ENCODE assay signal across 8 mouse cellular contexts in the genomic region with DNA sequence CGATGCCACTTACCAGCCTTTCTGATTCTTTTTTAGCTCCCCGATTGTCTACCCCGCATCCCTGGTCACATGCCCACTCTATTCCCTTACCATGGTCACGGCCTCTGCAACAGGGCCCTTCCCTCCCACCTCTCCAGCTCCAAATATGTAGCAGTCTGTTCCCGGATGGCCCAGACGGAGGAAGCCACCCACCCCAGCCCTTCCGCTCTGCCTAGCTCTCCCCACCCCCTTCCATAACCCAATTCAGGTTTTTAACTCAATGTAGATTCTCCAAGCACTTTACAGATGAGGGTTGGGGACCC. TPM values are rescaled to one million over a fixed set of nuclear protein-coding genes. Genes with fewer than 3 reads are reported as not detected.
DNase-seq lines count a peak whose midpoint lies in the region; ATAC-seq lines count a peak whose summit lies in the region.

No protein-coding gene starts in this region.

- ATAC-seq in megakaryocyte, adult 5-6 weeks (ENCODE audit: poor library complexity, severe bottlenecking): no peak
- no peak for ATAC-seq in heart, embryonic 16.5 days (replicated peaks; ENCODE audit: extremely low read depth, insufficient read depth, low FRiP score)
- no peak for ATAC-seq in limb, embryonic 12.5 days (ENCODE audit: insufficient number of reproducible peaks, insufficient read depth, low FRiP score, low TSS enrichment, low read depth)
- ATAC-seq in stomach, embryonic 14.5 days (ENCODE audit: insufficient number of reproducible peaks, insufficient read depth, low FRiP score, low read depth): no peak
- no peak for ATAC-seq in CD4-positive, CD25-positive, alpha-beta regulatory T cell, adult 4 months

- H3K27ac ChIP-seq in heart, embryonic 16.5 days (ENCODE audit: low read length): peak overlapping the region; percentile 74
- peak overlapping the region; percentile 88 for H3K27ac ChIP-seq in limb, embryonic 12.5 days
- peak overlapping the region; percentile 96; the same call in 1 of the 2 replicates for H3K27ac ChIP-seq in stomach, embryonic 14.5 days (ENCODE audit: low read length)

- no peak overlapping the region for H3K4me2 ChIP-seq in heart, embryonic 16.5 days (ENCODE audit: low read depth, low read length)
- H3K4me2 ChIP-seq in limb, embryonic 12.5 days: 0 out of 2 replicates have a peak overlapping the region, but pooled peaks have one; percentile 13
- H3K4me2 ChIP-seq in stomach, embryonic 14.5 days (replicated peaks; ENCODE audit: low read depth, low read length): no peak overlapping the region

- H3K9ac ChIP-seq in heart, embryonic 16.5 days (ENCODE audit: low read length): peak overlapping the region; percentile 14; the same call in 1 of the 2 replicates
- H3K9ac ChIP-seq in limb, embryonic 12.5 days (replicated peaks): peak overlapping the region; percentile 37; the same call in 1 of the 2 replicates
- no peak overlapping the region for H3K9ac ChIP-seq in stomach, embryonic 14.5 days (replicated peaks; ENCODE audit: low read depth, low read length)

- no peaks in the 10 kb centered on the region for H3K27me3 ChIP-seq in megakaryocyte, embryonic 14.5 days (replicated peaks)
- H3K27me3 ChIP-seq in heart, embryonic 16.5 days (ENCODE audit: control insufficient read depth, insufficient read depth, low read length): no peaks in the 10 kb centered on the region
- H3K27me3 ChIP-seq in limb, embryonic 12.5 days: no peaks in the 10 kb centered on the region
- H3K27me3 ChIP-seq in stomach, embryonic 14.5 days (ENCODE audit: control insufficient read depth, insufficient read depth, low read length): no peaks in the 10 kb centered on the region

- WGBS in heart, embryonic 16.5 days: 40% methylated on average over 7 of the region's 7 CpGs
- WGBS in limb, embryonic 12.5 days: 67% methylated on average over 7 of the region's 7 CpGs
- 49% methylated on average over 7 of the region's 7 CpGs for WGBS in stomach, embryonic 14.5 days

- H3K4me1 ChIP-seq in megakaryocyte, embryonic 14.5 days: peaks cover 97% of the 10 kb centered on the region
- peaks cover 86% of the 10 kb centered on the region for H3K4me1 ChIP-seq in heart, embryonic 16.5 days (ENCODE audit: control insufficient read depth, insufficient read depth, low read length)
- peaks cover 91% of the 10 kb centered on the region for H3K4me1 ChIP-seq in limb, embryonic 12.5 days (replicated peaks)
- H3K4me1 ChIP-seq in stomach, embryonic 14.5 days (ENCODE audit: control insufficient read depth, insufficient read depth, low read length): peaks cover 81% of the 10 kb centered on the region

- no peak for DNase-seq in urinary bladder, postnatal 14 days (ENCODE audit: low spot score)
- DNase-seq in ovary, postnatal 14 days (ENCODE audit: low spot score): no peak

- no peaks in the 10 kb centered on the region for H3K9me3 ChIP-seq in megakaryocyte, embryonic 14.5 days
- no peaks in the 10 kb centered on the region for H3K9me3 ChIP-seq in heart, embryonic 16.5 days (replicated peaks; ENCODE audit: control insufficient read depth, low read length)
- H3K9me3 ChIP-seq in limb, embryonic 12.5 days: no peaks in the 10 kb centered on the region
- H3K9me3 ChIP-seq in stomach, embryonic 14.5 days (ENCODE audit: control insufficient read depth, low read depth, low read length): no peaks in the 10 kb centered on the region

- peak overlapping the region; percentile 42 for H3K4me3 ChIP-seq in megakaryocyte, embryonic 14.5 days (replicated peaks)
- H3K4me3 ChIP-seq in heart, embryonic 16.5 days (ENCODE audit: low read length): no peak overlapping the region
- 0 out of 2 replicates have a peak overlapping the region, but pooled peaks have one; percentile 4 for H3K4me3 ChIP-seq in limb, embryonic 12.5 days (replicated peaks)
- H3K4me3 ChIP-seq in stomach, embryonic 14.5 days (ENCODE audit: low read depth, low read length): no peak overlapping the region

- peaks cover 60% of the 10 kb centered on the region for H3K36me3 ChIP-seq in megakaryocyte, embryonic 14.5 days (replicated peaks; ENCODE audit: low read length)
- H3K36me3 ChIP-seq in heart, embryonic 16.5 days (ENCODE audit: control insufficient read depth, insufficient read depth): peaks cover 51% of the 10 kb centered on the region
- peaks cover 60% of the 10 kb centered on the region for H3K36me3 ChIP-seq in limb, embryonic 12.5 days
- H3K36me3 ChIP-seq in stomach, embryonic 14.5 days (ENCODE audit: control insufficient read depth, insufficient read depth, low read length): peaks cover 59% of the 10 kb centered on the region

RNA-seq across cellular contexts. Expression of gene Midn, which starts 8.6 kb away (rescaled TPM):
- polyA plus RNA-seq in megakaryocyte, embryonic 14.5 days (2012; ENCODE audit: insufficient read depth, low replicate concordance): 171 and 203 TPM in 2 replicates
- 29.5 and 29.6 TPM in 2 replicates for total RNA-seq in megakaryocyte, adult 5-6 weeks (2015)
- 22.4 and 36.1 TPM in 2 replicates for total RNA-seq in megakaryocyte, adult 5-6 weeks (2017)
- 10.3 and 13.0 TPM in 2 replicates for polyA plus RNA-seq in heart, embryonic 16.5 days (2015; fragmentation: Nextera tagmentation; extraction: Ambion mirVana)
- polyA plus RNA-seq in limb, embryonic 12.5 days (2016; fragmentation: Nextera tagmentation; extraction: Ambion mirVana): 30.6 and 38.0 TPM in 2 replicates
- 29.3 and 32.1 TPM in 2 replicates for polyA plus RNA-seq in stomach, embryonic 14.5 days (2014; fragmentation: Nextera tagmentation; extraction: Ambion mirVana)
- polyA plus RNA-seq in CD4-positive, CD25-positive, alpha-beta regulatory T cell, adult 4 months (2017; shearing (Covaris generic)): 1 to 10 TPM; 4.6 to 8.2 TPM

RNA-seq across cellular contexts. Expression of gene Cirbp, which starts 9.1 kb away (rescaled TPM):
- 27.7 and 39.5 TPM in 2 replicates for polyA plus RNA-seq in megakaryocyte, embryonic 14.5 days (2012; ENCODE audit: insufficient read depth, low replicate concordance)
- 11.7 and 13.8 TPM in 2 replicates for total RNA-seq in megakaryocyte, adult 5-6 weeks (2015)
- 29.3 and 32.1 TPM in 2 replicates for total RNA-seq in megakaryocyte, adult 5-6 weeks (2017)
- 85.3 and 87.6 TPM in 2 replicates for polyA plus RNA-seq in heart, embryonic 16.5 days (2015; fragmentation: Nextera tagmentation; extraction: Ambion mirVana)
- 166 and 175 TPM in 2 replicates for polyA plus RNA-seq in limb, embryonic 12.5 days (2016; fragmentation: Nextera tagmentation; extraction: Ambion mirVana)
- polyA plus RNA-seq in stomach, embryonic 14.5 days (2014; fragmentation: Nextera tagmentation; extraction: Ambion mirVana): 92.7 and 105 TPM in 2 replicates
- polyA plus RNA-seq in CD4-positive, CD25-positive, alpha-beta regulatory T cell, adult 4 months (2017; shearing (Covaris generic)): 100 to 1,000 TPM; 124 to 272 TPM

RNA-seq across cellular contexts. Expression of gene 1600002K03Rik, which starts 16.0 kb away (rescaled TPM):
- polyA plus RNA-seq in megakaryocyte, embryonic 14.5 days (2012; ENCODE audit: insufficient read depth, low replicate concordance): 3.0 and 7.7 TPM in 2 replicates
- total RNA-seq in megakaryocyte, adult 5-6 weeks (2015): 19.3 and 21.0 TPM in 2 replicates
- total RNA-seq in megakaryocyte, adult 5-6 weeks (2017): 18.8 and 20.9 TPM in 2 replicates
- 9.7 and 10.7 TPM in 2 replicates for polyA plus RNA-seq in heart, embryonic 16.5 days (2015; fragmentation: Nextera tagmentation; extraction: Ambion mirVana)
- 9.1 and 9.5 TPM in 2 replicates for polyA plus RNA-seq in limb, embryonic 12.5 days (2016; fragmentation: Nextera tagmentation; extraction: Ambion mirVana)
- 12.5 and 13.9 TPM in 2 replicates for polyA plus RNA-seq in stomach, embryonic 14.5 days (2014; fragmentation: Nextera tagmentation; extraction: Ambion mirVana)
- polyA plus RNA-seq in CD4-positive, CD25-positive, alpha-beta regulatory T cell, adult 4 months (2017; shearing (Covaris generic)): 10 to 100 TPM; 21.6 to 23.5 TPM

RNA-seq across cellular contexts. Expression of gene Cbarp, which starts 16.1 kb away (rescaled TPM):
- 4.8 and 11.7 TPM in 2 replicates for polyA plus RNA-seq in megakaryocyte, embryonic 14.5 days (2012; ENCODE audit: insufficient read depth, low replicate concordance)
- 1.6 and 2.2 TPM in 2 replicates for total RNA-seq in megakaryocyte, adult 5-6 weeks (2015)
- 1.4 TPM in 1 of 2 replicates, not detected in the other for total RNA-seq in megakaryocyte, adult 5-6 weeks (2017)
- 2.5 TPM in 2 replicates for polyA plus RNA-seq in heart, embryonic 16.5 days (2015; fragmentation: Nextera tagmentation; extraction: Ambion mirVana)
- 4.9 and 5.6 TPM in 2 replicates for polyA plus RNA-seq in limb, embryonic 12.5 days (2016; fragmentation: Nextera tagmentation; extraction: Ambion mirVana)
- 7.5 and 10.1 TPM in 2 replicates for polyA plus RNA-seq in stomach, embryonic 14.5 days (2014; fragmentation: Nextera tagmentation; extraction: Ambion mirVana)
- 1 to 10 TPM; 1.3 to 1.4 TPM for polyA plus RNA-seq in CD4-positive, CD25-positive, alpha-beta regulatory T cell, adult 4 months (2017; shearing (Covaris generic))

RNA-seq across cellular contexts. Expression of gene Atp5d, which starts 18.3 kb away (rescaled TPM):
- polyA plus RNA-seq in megakaryocyte, embryonic 14.5 days (2012; ENCODE audit: insufficient read depth, low replicate concordance): 1,192 and 1,533 TPM in 2 replicates
- 161 and 162 TPM in 2 replicates for total RNA-seq in megakaryocyte, adult 5-6 weeks (2015)
- total RNA-seq in megakaryocyte, adult 5-6 weeks (2017): 31.0 and 34.7 TPM in 2 replicates
- polyA plus RNA-seq in heart, embryonic 16.5 days (2015; fragmentation: Nextera tagmentation; extraction: Ambion mirVana): 1,107 and 1,132 TPM in 2 replicates
- polyA plus RNA-seq in limb, embryonic 12.5 days (2016; fragmentation: Nextera tagmentation; extraction: Ambion mirVana): 460 and 465 TPM in 2 replicates
- polyA plus RNA-seq in stomach, embryonic 14.5 days (2014; fragmentation: Nextera tagmentation; extraction: Ambion mirVana): 481 and 531 TPM in 2 replicates
- polyA plus RNA-seq in CD4-positive, CD25-positive, alpha-beta regulatory T cell, adult 4 months (2017; shearing (Covaris generic)): 100 to 1,000 TPM; 303 to 370 TPM

Comparison
In these comparisons a context has a peak if more than half of its experiments do, and no peak if none do; other contexts are left out.
1. H3K4me3 ChIP-seq: peak in megakaryocyte, embryonic 14.5 days (single experiment) and limb, embryonic 12.5 days (single experiment); none in heart, embryonic 16.5 days (single experiment) and stomach, embryonic 14.5 days (single experiment).
2. Peak in every context shown above with its lines, with median percentiles within 50 percentile points of each other: H3K27ac ChIP-seq.